Mouse (Mus musculus) left cerebral cortex, adult 8-10 months (tissue): ENCODE measurements around the gene Glg1. TPM values are rescaled to one million over a fixed set of nuclear protein-coding genes. Genes with fewer than 3 reads are reported as not detected.
"Not testable (repeated sequence)": the region's sequence is repeated elsewhere in the genome, so short reads cannot be mapped to it uniquely, and the experiment has no call there.

ENCODE experiments used
- DNase-seq, 2 experiments: peaks; one replicate each; pipeline ENCODE4 v3.0.0; 2022; ENCODE audit warnings: low spot score in 2 of 2
- total RNA-seq, 4 experiments: library from RNA; stranded (reverse); gene quantifications; 2 replicates each; pipeline ENCODE4 v1.2.4; 2022

Gene Glg1
- total RNA-seq: 100 to 1,000 TPM; 139 to 145 (median 142) TPM

DNA sequence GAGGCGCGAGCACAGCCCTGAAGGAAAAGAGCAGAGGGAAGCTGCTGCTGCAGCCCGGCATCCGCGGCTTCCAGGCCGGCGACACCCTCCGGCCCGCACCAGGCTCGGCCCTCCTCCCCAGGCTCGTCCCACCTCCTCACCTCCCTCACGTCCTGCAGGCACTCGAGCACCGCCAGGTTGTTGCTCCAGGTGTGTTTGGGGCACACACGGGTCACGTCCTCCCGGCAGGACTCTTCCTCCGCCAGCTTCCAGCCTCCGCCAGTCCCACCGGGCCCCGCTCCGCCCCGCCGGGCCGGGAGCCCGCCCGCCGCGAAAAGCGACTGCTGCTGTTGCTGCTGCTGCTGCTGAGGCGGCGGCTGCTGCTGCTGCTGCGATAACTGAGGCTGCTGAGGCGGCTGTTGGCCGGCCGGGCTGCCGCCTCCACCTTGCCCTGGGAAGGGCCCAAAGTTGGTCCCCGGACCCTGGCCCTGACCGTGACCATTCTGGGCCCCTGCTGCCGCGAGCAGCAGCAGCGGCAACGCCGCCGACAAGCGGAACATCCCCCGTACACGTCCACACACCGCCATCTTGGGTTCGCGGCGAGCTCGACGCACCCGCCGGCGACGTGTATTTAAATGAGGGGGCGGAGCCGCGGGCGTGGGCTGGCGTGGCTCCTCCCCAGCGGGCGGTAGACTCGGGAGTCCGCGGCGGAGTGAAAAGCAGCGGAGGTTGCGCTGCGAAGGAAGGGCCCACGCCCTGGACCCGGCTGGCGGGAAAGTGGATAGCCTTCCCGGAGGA, at the start of gene Glg1:
Gene Glg1 (minus strand): TSS at position 586 of the 777 bp plus-strand sequence.
- peak; percentile 84 to 85 for DNase-seq

- no peak for DNase-seq
These were observed 46.2 kb upstream of the Glg1 start for GRCm38 (mm10) chr8:111305031-111305730.

DNA sequence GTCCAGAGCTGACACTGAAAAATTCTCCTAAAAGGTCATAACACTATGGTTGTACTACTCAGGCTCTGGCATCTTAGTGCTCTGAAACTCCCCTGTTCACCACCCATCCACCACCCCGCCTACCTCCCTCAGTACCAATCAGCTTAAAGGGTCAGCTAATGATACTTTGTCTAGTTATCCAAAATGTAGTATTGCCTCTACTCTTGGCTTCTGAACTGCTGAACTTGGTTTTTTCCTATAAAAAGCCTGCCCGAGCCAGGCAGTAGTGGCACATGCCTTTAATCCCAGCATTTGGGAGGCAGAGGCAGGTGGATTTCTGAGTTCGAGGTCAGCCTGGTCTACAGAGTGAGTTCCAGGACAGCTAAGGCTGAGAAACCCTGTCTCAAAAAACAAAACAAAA, 45.3 kb upstream of the Glg1 start:
- no peak for DNase-seq

GRCm38 (mm10) chr8:111303076-111303803, 44.2 kb upstream of the Glg1 start:
- DNase-seq: not testable (repeated sequence)

DNA sequence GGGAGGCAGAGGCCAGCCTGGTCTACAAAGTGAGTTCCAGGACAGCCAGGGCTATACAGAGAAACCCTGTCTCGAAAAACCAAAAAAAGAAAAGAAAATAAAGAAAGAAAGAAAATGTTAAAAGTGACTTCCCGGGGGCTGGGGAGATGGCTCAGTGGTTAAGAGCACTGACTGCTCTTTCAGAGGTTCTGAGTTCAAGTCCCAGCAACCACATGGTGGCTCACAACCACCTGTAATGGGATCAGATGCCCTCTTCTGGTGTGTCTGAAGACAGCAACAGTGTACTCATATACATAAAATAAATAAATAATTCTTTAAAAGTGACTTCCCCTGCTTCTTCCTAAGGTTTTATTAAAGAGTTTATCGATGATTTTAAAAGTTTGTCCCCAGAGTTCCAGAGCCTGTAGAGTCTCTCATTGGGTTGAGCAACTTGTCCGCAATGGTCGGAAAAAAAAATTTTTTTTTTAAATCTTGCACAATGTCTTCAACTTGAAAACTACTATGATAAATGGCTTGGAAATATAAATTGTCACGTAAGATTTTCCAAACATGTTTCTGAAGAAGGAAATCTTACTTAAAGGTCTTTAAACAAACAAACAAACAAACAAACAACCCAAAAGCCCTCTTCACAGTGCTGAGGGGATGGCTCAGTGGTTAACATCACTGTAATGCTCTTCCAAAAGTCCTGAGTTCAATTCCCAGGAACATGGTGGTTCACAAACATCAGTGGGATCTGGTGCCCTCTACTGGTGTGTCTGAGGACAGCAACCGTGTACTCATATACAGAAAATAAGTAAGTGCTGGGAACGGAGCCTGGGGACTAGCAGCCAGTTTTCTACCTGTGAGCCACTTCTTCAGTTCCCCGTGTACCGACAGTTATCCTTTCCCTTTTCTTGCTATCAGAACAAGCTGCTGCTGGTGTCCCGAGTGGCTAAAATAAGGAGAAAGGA, 41.9 kb upstream of the Glg1 start:
- DNase-seq: no peak

DNA sequence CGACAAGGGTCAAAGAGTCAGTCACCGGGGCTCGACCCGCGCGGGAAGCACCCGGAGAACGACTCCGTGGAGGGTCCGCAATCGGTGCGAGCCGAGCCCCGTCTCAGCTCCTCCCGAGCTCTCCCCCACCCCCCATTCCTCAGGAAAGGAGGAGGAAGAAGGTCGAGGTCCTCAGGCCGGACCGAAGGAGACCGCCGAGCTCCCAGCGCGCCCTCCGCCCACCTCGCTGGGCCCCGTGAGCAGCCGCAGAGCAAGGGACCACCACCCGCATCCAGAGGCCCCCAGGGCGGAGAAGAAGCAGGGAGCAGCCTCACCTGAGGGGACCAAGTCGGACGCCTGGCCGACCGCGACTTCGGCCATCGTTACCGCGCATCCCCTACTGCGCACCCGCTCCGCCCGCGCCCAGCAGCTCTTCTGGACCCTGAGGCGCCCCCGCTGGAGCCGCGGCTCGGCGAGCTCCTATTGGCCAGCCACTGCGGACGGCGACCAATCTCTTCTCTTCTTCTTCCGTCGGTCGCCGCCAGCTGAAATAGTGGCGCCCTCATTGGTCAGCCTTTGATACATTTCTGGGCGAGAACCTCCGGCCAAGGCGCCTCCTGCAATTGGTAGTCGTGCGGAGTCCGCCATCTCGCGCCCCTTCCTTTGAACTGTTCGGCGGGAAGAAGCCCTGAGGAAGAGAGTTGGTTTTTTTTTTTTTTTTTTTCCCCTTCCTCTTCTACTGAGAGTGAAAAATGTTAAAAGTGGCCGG, 41.0 kb upstream of the Glg1 start, which contains the start of gene Rfwd3:
Gene Rfwd3 (minus strand): TSS at position 402 of the 748 bp plus-strand sequence.
- DNase-seq: peak; percentile 90 to 98

DNA sequence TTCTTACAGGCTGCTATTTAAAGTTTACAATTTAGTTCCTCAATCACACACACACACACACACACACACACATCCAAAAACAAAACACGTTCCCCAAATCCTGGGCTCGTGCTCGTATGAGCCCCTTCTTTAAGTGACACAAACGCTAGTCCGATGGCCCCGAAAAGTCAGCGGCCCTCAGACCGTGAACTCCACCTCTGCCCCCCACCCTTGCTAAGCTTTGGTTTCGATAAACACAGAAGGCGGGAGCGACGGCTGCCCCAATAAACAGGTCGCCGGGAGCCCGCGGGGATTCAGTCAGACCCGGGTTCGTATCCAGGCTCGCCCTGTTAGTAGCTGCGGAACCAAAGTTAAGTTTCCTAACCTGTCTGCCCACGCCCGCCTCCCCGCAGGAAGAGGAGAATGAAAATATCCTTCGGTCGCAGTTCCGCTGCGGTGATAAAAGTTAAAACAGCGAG, 40.4 kb upstream of the Glg1 start:
- DNase-seq: peak; percentile 13 to 23

DNA sequence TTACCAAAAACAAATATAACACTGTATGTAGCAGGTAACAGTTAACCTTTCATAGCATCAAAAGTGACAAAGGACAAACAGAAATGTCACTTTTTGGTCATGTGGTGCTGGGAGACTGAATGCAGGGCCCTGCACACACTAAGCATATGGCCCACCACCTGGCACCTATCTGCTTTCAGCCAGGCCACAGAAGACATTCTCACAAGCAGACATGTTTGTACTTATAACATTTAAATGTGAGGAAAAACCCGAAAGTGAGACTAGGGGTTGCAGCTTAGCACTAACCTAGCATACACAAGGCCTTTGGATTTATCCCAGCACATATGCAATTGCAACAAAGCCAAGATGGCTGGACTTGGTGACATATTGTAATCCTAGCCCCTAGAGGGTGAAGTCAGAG, 39.0 kb upstream of the Glg1 start:
- DNase-seq: no peak

GRCm38 (mm10) chr8:111291733-111292132, 32.7 kb upstream of the Glg1 start:
- no peak for DNase-seq

- DNase-seq: no peak
These were observed 31.6 kb upstream of the Glg1 start for GRCm38 (mm10) chr8:111290586-111290985.

DNA sequence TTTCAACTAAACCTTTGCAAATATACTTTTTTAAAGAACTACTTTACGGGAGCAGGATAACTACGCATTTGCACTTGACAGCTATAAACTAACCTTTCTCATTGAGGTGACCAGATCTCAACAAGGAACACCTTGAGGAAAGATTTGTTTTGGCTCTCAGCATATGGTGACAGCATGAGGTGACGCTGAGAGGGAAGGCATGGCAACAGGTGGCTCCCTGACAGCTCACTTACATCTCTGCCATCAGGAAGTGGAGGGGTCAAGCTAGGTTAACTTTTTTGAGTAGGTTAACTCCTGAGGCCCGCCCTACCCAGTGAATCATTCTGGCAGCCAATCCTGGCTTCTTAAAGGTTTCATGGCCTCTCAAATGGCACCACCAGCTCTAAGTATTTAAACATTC, 26.6 kb upstream of the Glg1 start:
- no peak for DNase-seq

GRCm38 (mm10) chr8:111282093-111282492, 23.1 kb upstream of the Glg1 start:
- DNase-seq: no peak

DNA sequence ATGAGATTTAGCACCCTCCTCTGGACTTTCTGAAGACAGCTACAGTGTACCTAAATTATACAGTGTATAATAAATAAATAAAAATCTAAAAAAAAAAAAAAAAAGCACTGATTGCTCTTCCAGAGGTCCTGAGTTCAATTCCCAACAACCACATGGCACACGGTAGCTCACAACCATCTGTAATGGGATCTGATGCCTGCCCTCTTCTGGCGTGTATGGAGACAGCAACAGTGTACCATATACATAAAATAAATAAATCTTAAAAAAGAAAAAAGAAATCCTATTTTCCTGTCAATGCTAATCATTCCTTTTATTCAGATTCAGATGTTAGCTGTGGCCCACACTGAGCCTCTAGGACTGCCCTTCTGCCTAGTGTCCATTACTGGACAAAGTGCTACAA, 9.3 kb upstream of the Glg1 start:
- DNase-seq: no peak

- not testable (repeated sequence) for DNase-seq
These were observed 7.1 kb upstream of the Glg1 start for GRCm38 (mm10) chr8:111266161-111266560.

DNA sequence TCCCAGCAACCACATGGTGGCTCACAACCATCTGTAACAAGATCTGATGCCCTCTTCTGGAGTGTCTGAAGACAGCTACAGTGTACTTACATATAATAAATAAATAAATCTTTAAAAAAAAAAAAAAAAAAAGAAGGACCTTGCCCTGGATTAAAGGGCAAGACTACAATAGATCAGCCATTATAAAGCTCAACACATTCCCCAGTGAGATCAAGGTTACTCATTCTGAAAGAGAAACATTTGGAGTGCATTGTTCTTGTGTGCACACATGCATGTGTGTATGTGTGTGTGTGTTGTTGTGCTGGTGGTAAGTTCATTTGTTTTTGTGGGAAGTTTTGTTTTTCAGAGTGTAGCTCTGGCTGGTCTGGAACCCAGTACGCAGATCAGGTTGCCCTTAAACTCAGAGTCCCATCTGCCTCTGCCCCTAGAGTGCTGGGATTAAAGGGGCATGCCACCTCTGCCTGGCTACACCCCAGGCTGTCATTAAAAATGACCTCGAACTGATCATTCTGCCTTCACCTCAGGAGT, 5.7 kb upstream of the Glg1 start:
- no peak for DNase-seq

GRCm38 (mm10) chr8:111261981-111262381, 3.0 kb upstream of the Glg1 start:
- no peak for DNase-seq

GRCm38 (mm10) chr8:111260251-111260650, 1.2 kb upstream of the Glg1 start:
- no peak for DNase-seq

GRCm38 (mm10) chr8:111259408-111259741, 359 bp upstream of the Glg1 start:
- no peak for DNase-seq

DNA sequence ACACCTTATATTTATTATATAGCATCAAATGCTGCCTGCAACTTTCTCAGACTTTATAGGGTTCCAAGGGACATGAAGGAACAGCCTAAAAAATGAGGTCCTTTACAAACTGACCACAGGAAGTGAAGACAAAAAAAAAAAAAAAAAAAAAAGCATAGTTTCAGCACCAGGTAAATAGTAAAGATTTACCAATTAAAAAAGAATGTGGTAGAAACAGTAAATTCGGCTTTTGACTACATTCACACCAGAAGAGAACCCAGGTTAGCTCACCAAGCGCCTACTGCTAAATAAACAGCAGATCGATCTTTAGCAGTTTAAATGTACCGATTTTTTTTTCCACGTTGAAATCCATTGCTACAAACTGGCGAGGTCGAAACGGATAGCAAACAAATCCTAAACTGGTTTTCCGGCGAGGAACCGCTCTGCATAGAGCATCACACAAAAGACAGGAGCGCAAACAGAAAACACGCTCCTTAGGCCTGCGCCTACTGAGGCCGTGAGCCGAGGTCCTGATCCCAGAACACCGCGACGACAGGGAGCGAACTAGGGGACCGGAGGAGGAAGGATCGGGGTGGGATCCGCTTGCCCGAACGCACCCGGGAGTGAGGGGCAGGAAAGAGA, 896 bp downstream of the Glg1 start:
- peak in 1 of 2 experiments; percentile 10 for DNase-seq
